Mouse (Mus musculus) intestine, embryonic 15.5 days (tissue): ENCODE results near the gene Aif1l. TPM values are rescaled to one million over a fixed set of nuclear protein-coding genes. Genes with fewer than 3 reads are reported as not detected.

Experiments
- ATAC-seq: fragments of 200-750 bp; cut with Nextera tagmentation; 2 replicates; pipeline ENCODE4 v1.8.0; 2017; ENCODE audit warnings: moderate TSS enrichment, moderate library complexity
- H3K27ac ChIP-seq: fragments of 300-500 bp; sonication (generic); 2 replicates; pipeline ENCODE4 v1.5.1; 2015; ENCODE audit warnings: mild to moderate bottlenecking, inconsistent platforms
- H3K27me3 ChIP-seq: fragments of 300-500 bp; sonication (generic); replicated peaks from 2 replicates; pipeline ENCODE4 v1.6.1; 2015; ENCODE audit warnings: inconsistent platforms
- H3K36me3 ChIP-seq: fragments of 300-500 bp; sonication (generic); 2 replicates; pipeline ENCODE4 v1.6.1; 2015; ENCODE audit warnings: inconsistent platforms
- H3K4me1 ChIP-seq: fragments of 300-500 bp; sonication (generic); replicated peaks from 2 replicates; pipeline ENCODE4 v1.6.1; 2015; ENCODE audit warnings: inconsistent platforms
- H3K4me2 ChIP-seq: fragments of 300-500 bp; sonication (generic); replicated peaks from 2 replicates; pipeline ENCODE4 v1.6.1; 2015; ENCODE audit warnings: mild to moderate bottlenecking, inconsistent platforms
- H3K4me3 ChIP-seq: fragments of 300-500 bp; sonication (generic); replicated peaks from 2 replicates; pipeline ENCODE4 v1.5.1; 2015; ENCODE audit warnings: inconsistent platforms
- H3K9ac ChIP-seq: fragments of 300-500 bp; sonication (generic); 2 replicates; pipeline ENCODE4 v1.6.1; 2015; ENCODE audit warnings: inconsistent platforms
- H3K9me3 ChIP-seq: fragments of 300-500 bp; sonication (generic); 2 replicates; pipeline ENCODE4 v1.6.1; 2016; ENCODE audit warnings: inconsistent platforms
- WGBS: fragments of 180-500 bp; shearing (Covaris S2); methylation state at CpG from one replicate; pipeline ENCODE4 v1.1.7; 2015; 5-methylcytosine and 5-hydroxymethylcytosine counted together
- polyA plus RNA-seq: library from polyadenylated mRNA; unstranded; fragments of >200 nt; fragmentation: Nextera tagmentation; extraction: Ambion mirVana; gene quantifications from 2 replicates; pipeline ENCODE4 v1.2.1, GENCODE M21; 2015

The Aif1l gene
- polyA plus RNA-seq, 1 experiment from 2014 or later, result 12.4 TPM

DNA sequence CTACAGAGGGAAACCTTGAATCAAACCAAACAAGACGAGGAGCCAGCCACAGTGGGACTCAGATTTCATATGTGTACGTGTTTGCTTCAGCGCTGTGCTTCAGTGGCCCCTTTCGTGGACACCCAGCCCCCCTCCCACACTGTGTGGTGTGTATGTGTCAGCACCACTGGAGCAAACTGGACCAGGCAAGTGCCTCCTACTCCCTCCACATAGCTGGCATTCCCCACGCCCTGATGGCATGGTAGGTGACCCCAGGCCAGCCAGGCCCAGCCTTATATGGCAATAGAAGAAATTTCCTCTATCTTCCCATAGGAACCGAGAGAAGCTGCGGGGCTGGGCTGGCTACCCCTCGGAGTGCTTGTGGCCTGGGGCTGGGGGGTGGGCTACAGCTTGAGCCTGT, 3.7 kb downstream of the Aif1l start:
- Histone ChIP-seq H3K9ac (no peak overlapping the region), H3K36me3 (no peaks in the 10 kb centered on the region), H3K27ac (no peak overlapping the region), H3K4me3 (no peak overlapping the region), H3K9me3 (no peaks in the 10 kb centered on the region), H3K4me1 (peaks cover 8% of the 10 kb centered on the region), H3K4me2 (no peak overlapping the region), H3K27me3 (no peaks in the 10 kb centered on the region)
- ATAC-seq, result no peak
- 67% methylated on average over 8 of the region's 8 CpGs for WGBS

- no peak overlapping the region for H3K27ac ChIP-seq
- ATAC-seq, result no peak
- WGBS, result 90% methylated on average over 9 of the region's 9 CpGs
Measured at GRCm38 (mm10) chr2:31954779-31955181, 4.8 kb downstream of the Aif1l start.

GRCm38 (mm10) chr2:31955686-31956085, 5.7 kb downstream of the Aif1l start:
- WGBS, result 80% methylated on average over 5 of the region's 5 CpGs
- H3K27ac ChIP-seq, result no peak overlapping the region
- H3K36me3 ChIP-seq, result no peaks in the 10 kb centered on the region
- H3K27me3 ChIP-seq, result no peaks in the 10 kb centered on the region
- no peak overlapping the region for H3K9ac ChIP-seq
- peaks cover 5% of the 10 kb centered on the region for H3K4me1 ChIP-seq
- no peak overlapping the region for H3K4me3 ChIP-seq
- H3K9me3 ChIP-seq, result no peaks in the 10 kb centered on the region
- ATAC-seq, result no peak
- no peak overlapping the region for H3K4me2 ChIP-seq

More at GRCm38 (mm10) chr2:31954779-31955181, 4.8 kb downstream of the Aif1l start:
- Histone ChIP-seq H3K4me2 (no peak overlapping the region), H3K9me3 (no peaks in the 10 kb centered on the region), H3K9ac (no peak overlapping the region), H3K4me3 (no peak overlapping the region), H3K27me3 (no peaks in the 10 kb centered on the region), H3K36me3 (no peaks in the 10 kb centered on the region), H3K4me1 (peaks cover 8% of the 10 kb centered on the region)

DNA sequence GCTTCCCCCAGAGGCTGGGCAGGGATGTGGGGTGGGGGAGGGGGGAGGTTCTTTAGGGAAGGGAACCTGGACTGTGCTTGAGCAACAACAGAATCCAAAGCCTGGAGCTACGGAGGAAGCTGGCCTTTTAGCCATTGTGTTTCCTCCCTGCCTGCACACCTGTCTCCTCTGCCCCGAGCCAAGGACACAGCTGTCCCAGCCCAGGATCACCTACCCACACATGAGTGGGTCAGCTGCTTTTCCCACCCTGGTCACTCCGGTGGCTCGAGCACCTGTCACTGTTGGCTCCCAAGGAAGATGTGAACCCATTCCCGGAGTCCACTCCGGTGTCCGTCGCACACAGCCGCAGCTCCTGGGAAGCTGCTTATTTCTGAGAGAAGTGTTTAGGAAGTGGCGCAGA, 7.3 kb downstream of the Aif1l start:
- no peaks in the 10 kb centered on the region for H3K27me3 ChIP-seq
- no peak overlapping the region for H3K4me2 ChIP-seq
- peaks cover under 1% of the 10 kb centered on the region; the same call in 1 of the 2 replicates for H3K4me1 ChIP-seq
- no peaks in the 10 kb centered on the region for H3K36me3 ChIP-seq
- WGBS, result 82% methylated on average over 10 of the region's 10 CpGs
- no peak for ATAC-seq
- no peaks in the 10 kb centered on the region for H3K9me3 ChIP-seq
- H3K9ac ChIP-seq, result no peak overlapping the region
- no peak overlapping the region for H3K4me3 ChIP-seq
- no peak overlapping the region for H3K27ac ChIP-seq

DNA sequence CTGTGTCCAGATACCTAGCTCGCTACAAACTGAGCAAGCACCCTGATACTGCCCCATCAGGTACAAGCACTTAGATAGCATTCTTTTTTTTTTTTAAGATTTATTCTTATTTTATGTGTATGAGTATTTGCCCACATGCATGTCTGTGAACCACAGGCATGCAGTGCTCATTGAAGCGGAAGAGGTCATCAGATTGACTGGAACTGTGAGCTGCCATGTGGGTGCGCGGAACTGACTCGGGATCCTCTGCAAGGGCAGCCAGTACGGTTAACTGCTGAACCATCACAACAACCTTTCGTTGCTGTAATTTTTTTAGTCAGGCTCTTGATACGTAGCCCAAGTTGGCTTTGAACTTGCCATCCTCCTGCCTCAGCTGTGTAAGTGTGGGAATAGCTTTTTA, 11.0 kb downstream of the Aif1l start:
- H3K4me1 ChIP-seq, result peaks cover 4% of the 10 kb centered on the region; the same call in 1 of the 2 replicates
- WGBS, result 93% methylated on average over 8 of the region's 8 CpGs
- no peak for ATAC-seq

DNA sequence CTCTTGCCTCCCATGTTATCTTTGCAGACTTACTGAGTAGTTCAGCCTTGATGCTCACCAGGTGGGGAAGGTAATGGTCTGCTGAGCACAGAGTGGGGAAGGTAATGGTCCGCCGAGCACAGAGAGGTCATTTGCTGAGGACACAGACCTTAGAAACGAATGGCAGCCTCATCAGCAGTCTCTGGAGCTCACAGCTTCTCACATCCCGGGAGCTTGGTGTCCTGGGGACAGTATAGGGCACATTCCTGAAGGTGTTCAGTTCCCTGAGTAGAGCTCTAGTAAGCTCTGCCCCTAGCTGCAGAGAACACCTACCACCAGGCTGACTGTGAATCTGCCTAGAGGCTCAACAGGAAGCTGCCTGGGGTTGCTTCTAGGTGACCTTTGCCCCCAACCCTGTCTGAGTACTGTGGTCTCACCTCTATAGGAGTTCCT, 11.9 kb downstream of the Aif1l start:
- no peak overlapping the region for H3K4me2 ChIP-seq

More for the DNA sequence above, 11.0 kb downstream of the Aif1l start:
- no peaks in the 10 kb centered on the region for H3K36me3 ChIP-seq
- no peak overlapping the region for H3K9ac ChIP-seq
- no peaks in the 10 kb centered on the region for H3K27me3 ChIP-seq
- H3K4me2 ChIP-seq, result no peak overlapping the region
- H3K27ac ChIP-seq, result no peak overlapping the region
- H3K9me3 ChIP-seq, result no peaks in the 10 kb centered on the region
- H3K4me3 ChIP-seq, result no peak overlapping the region

GRCm38 (mm10) chr2:31962501-31963224, 12.7 kb downstream of the Aif1l start:
- Histone ChIP-seq H3K4me2 (no peak overlapping the region), H3K27ac (peak overlapping the region; percentile 17; the same call in 1 of the 2 replicates), H3K4me3 (no peak overlapping the region), H3K4me1 (peaks cover 4% of the 10 kb centered on the region; the same call in 1 of the 2 replicates), H3K27me3 (no peaks in the 10 kb centered on the region), H3K36me3 (no peaks in the 10 kb centered on the region), H3K9me3 (no peaks in the 10 kb centered on the region), H3K9ac (no peak overlapping the region)
- 81% methylated on average over 8 of the region's 8 CpGs for WGBS
- ATAC-seq, result peak; percentile 72

More for the DNA sequence above, 11.9 kb downstream of the Aif1l start:
- no peaks in the 10 kb centered on the region for H3K27me3 ChIP-seq
- no peaks in the 10 kb centered on the region for H3K36me3 ChIP-seq
- peaks cover 4% of the 10 kb centered on the region; the same call in 1 of the 2 replicates for H3K4me1 ChIP-seq
- 71% methylated on average over 4 of the region's 4 CpGs for WGBS
- H3K9ac ChIP-seq, result no peak overlapping the region
- H3K9me3 ChIP-seq, result no peaks in the 10 kb centered on the region
- no peak overlapping the region for H3K4me3 ChIP-seq
- ATAC-seq, result peak; percentile 62
- H3K27ac ChIP-seq, result 0 out of 2 replicates have a peak overlapping the region, but pooled peaks have one; percentile 17

- no peak overlapping the region for H3K9ac ChIP-seq
- H3K4me3 ChIP-seq, result no peak overlapping the region
- H3K4me2 ChIP-seq, result no peak overlapping the region
- WGBS, result 78% methylated on average over 7 of the region's 7 CpGs
- no peaks in the 10 kb centered on the region for H3K27me3 ChIP-seq
- H3K27ac ChIP-seq, result no peak overlapping the region
- H3K36me3 ChIP-seq, result no peaks in the 10 kb centered on the region
- no peaks in the 10 kb centered on the region for H3K9me3 ChIP-seq
- H3K4me1 ChIP-seq, result peaks cover 4% of the 10 kb centered on the region; the same call in 1 of the 2 replicates
- 0 out of 2 replicates have a peak, but pooled peaks have one; percentile 27 for ATAC-seq
Measured at GRCm38 (mm10) chr2:31963491-31963890, 13.6 kb downstream of the Aif1l start.

- no peak overlapping the region for H3K27ac ChIP-seq
- WGBS, result 80% methylated on average over 3 of the region's 3 CpGs
- ATAC-seq, result no peak
- no peak overlapping the region for H3K4me3 ChIP-seq
- H3K27me3 ChIP-seq, result no peaks in the 10 kb centered on the region
- no peaks in the 10 kb centered on the region for H3K9me3 ChIP-seq
- H3K9ac ChIP-seq, result no peak overlapping the region
- no peaks in the 10 kb centered on the region for H3K36me3 ChIP-seq
- peaks cover 4% of the 10 kb centered on the region; the same call in 1 of the 2 replicates for H3K4me1 ChIP-seq
- H3K4me2 ChIP-seq, result no peak overlapping the region
Measured at GRCm38 (mm10) chr2:31964191-31964590, 14.3 kb downstream of the Aif1l start.

GRCm38 (mm10) chr2:31965110-31965509, 15.2 kb downstream of the Aif1l start:
- H3K4me2 ChIP-seq, result no peak overlapping the region
- H3K27ac ChIP-seq, result no peak overlapping the region
- H3K4me1 ChIP-seq, result peaks cover 4% of the 10 kb centered on the region; the same call in 1 of the 2 replicates
- H3K36me3 ChIP-seq, result no peaks in the 10 kb centered on the region
- H3K4me3 ChIP-seq, result no peak overlapping the region
- H3K9ac ChIP-seq, result no peak overlapping the region
- no peaks in the 10 kb centered on the region for H3K27me3 ChIP-seq
- no peaks in the 10 kb centered on the region for H3K9me3 ChIP-seq
- ATAC-seq, result no peak

GRCm38 (mm10) chr2:31966801-31967200, 16.9 kb downstream of the Aif1l start:
- Histone ChIP-seq H3K4me3 (no peak overlapping the region), H3K9me3 (no peaks in the 10 kb centered on the region), H3K9ac (no peak overlapping the region), H3K4me1 (peaks cover 4% of the 10 kb centered on the region; the same call in 1 of the 2 replicates), H3K4me2 (no peak overlapping the region), H3K36me3 (no peaks in the 10 kb centered on the region), H3K27me3 (no peaks in the 10 kb centered on the region), H3K27ac (no peak overlapping the region)
- no peak for ATAC-seq
- WGBS, result 60% methylated on average over 8 of the region's 8 CpGs

DNA sequence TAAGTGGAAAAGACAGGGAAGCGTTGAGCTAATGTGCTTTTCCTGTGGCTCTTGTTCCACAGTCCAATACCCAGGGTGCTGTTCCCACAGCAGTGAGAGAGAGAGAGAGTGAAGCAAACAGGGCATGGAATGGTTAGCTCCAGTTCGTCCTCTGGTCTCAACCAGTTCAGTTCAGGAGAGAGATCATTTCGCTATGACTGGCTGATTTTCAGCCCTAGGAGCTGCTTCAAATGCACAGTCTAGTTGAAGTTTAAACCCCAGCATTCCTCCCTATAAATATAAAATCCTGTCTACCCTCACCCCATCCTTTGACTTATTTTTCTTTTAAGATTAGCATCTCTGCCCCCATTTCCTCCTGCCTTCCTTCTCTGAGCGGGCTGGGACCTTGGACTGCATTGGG, 22.6 kb downstream of the Aif1l start:
- H3K27me3 ChIP-seq, result no peaks in the 10 kb centered on the region
- no peak overlapping the region for H3K4me3 ChIP-seq
- 84% methylated on average over 4 of the region's 4 CpGs for WGBS
- ATAC-seq, result no peak
- peaks cover 5% of the 10 kb centered on the region; the same call in 1 of the 2 replicates for H3K36me3 ChIP-seq
- H3K27ac ChIP-seq, result no peak overlapping the region
- no peak overlapping the region for H3K9ac ChIP-seq
- H3K4me2 ChIP-seq, result no peak overlapping the region
- H3K4me1 ChIP-seq, result peaks cover 10% of the 10 kb centered on the region
- no peaks in the 10 kb centered on the region for H3K9me3 ChIP-seq
